Mouse (Mus musculus) telencephalon, adult 2 months (tissue): ENCODE data around the gene Copz2.

Source experiments
- DNase-seq: peaks from one replicate; pipeline ENCODE4 v3.0.0-alpha.2; 2011; ENCODE audit warnings: low read depth, low spot score

Copz2 gene

DNA sequence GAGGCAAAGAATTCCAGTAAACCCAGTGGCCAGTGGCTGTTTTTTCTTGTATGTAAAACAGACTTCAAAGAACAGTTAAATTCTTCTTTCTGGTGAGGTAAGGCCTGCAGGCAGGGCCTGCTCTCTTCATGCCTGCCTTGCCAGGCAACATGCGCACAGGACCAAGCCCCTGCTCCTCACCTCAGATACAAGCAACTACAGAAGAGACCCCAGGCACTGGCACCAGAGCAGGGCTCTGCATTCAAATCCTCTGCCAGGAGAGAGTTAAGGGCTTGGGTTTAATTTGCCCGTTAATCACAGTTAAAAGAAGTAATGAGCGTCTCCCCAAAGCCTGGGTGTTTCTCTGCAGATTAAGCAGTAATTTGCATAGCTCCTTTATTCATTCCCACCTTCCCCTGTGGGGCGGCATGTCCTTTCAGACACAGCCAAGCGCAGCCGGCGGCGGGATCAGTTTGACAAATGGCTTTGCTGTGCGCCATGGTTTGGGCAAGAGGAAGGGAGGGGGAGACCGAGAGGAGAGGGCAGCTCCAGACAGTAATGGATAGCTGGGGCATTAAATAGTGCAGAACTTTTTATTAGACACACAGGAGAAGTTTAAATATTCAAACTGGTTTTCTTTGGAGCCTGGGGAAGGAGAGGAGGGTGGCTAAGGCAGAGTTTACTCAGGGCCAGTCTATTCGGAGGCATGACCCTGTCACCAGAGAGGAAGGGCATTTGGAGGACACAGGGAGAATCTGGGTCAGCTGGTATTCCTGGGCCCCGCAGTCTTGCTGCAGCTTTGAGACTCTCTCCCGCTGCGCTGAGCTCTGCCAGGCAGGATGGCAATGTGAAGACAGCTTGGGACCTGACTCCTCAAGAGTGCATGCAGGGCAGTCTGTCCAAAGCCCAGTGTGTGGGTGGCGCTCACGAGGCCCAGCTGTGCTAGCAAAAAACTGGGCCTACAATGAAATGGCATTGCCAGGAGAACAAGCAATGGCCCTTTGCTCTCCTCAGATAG is 53.3 kb downstream of the Copz2 start:
- no peak for DNase-seq

DNA sequence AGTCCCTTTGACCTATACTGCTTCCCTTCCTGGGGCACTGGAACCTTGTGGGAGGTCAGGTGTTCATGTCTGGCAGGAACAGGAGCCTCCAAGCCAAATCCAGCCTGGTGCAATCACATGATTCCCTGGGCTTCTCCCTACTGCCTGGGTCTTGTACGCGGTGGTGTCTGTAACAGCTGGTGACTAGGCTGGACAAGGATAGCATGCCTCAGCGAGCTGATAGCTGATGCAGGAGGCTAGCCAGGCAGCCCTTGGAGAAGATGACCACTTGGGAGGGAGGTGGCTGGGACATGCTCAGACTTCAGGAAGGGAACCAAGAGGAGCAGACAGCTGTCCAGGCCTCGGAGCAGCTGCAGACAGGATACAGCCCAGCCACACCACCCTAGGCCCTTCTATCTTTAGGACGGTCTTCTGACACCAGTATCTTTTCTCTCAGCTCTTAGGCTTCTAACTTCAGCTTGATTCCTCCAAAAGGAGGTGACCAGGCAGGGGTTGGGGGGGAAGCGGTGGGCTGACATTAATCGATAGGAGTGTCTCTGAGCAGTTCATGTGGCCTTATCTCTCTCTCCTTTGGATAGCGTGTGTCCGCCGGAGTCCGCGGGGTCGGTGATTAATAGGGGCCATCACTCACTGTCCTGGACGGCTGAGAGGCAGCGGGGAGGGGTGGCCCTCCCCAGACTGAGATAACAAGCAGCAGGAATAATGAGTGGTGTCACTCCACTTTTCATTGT is 56.9 kb downstream of the Copz2 start:
- no peak for DNase-seq

DNA sequence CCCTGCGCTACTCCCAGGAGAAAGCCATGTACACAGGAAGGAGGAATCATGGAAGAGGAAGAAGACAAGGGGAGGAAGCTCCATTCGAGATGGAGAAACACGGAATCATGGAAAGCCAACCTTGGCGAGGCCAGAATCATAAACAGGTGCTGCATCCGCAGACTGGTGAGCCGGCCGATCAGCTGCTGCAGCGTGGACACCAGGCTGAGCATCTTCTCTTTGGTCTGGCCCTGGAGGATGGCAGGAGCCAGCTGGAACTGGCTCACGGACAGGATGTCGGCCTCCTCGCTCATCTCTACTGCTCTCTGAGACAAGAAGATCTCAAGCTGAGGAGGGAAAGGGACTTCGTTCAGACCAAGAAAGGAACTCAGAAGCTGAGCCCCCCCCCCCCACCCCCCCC is 58.9 kb downstream of the Copz2 start:
- DNase-seq = no peak

DNA sequence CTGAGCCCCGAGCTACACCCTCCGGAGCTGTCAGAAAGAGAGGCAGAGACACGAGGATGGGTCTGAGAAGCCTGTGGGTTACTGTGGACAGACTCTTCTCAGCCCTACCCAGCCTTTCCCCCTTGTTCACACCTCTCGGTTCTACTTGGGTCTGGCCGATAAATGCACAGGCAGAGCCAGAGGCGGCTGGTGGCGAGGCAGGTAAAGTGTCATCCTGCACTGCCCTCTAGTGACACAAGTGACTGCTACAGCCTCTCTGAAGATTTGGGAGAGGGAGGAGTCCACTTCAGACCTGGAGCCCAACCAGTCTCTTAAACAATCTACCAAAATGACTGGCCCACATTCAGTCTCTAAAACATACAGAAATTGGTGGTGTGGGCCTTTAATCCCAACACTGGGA is 60.3 kb downstream of the Copz2 start:
- peak; percentile 44 for DNase-seq
